Mouse (Mus musculus) thymus, adult 2 months (tissue): ENCODE measurements around the gene Sepsecs.

Source experiments
- CTCF ChIP-seq: fragments of 200-500 bp; IDR thresholded peaks from 2 replicates; pipeline ENCODE4 v1.5.1; 2012; ENCODE audit warnings: mild to moderate bottlenecking, control low read depth, low read length, moderate library complexity, borderline replicate concordance; ENCODE audit not compliant: control insufficient read depth, poor library complexity, insufficient read depth; ENCODE audit errors: extremely low read depth
- POLR2A ChIP-seq: fragments of 200-500 bp; IDR thresholded peaks from 2 replicates; pipeline ENCODE4 v1.6.1; 2012; ENCODE audit warnings: mild to moderate bottlenecking, low read length, control low read depth, moderate library complexity; ENCODE audit not compliant: control insufficient read depth, poor library complexity, insufficient read depth; ENCODE audit errors: extremely low read depth

DNA sequence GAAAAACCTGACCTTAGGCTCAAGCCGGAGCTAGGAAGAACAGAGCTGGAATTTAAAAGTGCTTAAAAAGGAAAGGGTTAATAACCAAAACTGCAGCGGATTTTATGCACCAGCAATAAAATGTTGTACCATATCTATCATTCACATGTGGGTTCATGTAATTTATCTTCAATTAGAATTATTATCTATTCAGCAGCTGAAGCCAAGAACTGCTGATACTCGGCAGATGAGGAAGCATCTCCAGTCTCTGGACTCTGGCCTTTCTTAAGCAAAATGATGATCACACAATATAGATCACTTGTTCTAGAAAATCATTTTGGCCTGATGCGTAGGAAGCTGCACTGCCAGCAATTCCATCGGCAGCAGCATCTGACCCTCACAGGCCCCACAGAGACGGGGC, 27.8 kb downstream of the Sepsecs start:
- TF ChIP-seq POLR2A (no peak), CTCF (no peak)
